Mouse (Mus musculus) hindbrain, embryonic 11.5 days (tissue): ENCODE data around the gene Tmem87b. TPM values are rescaled to one million over a fixed set of nuclear protein-coding genes. Genes with fewer than 3 reads are reported as not detected.

ENCODE experiments used
- ATAC-seq: fragments of 200-750 bp; cut with Nextera tagmentation; 2 replicates; pipeline ENCODE4 v1.8.0; 2017; ENCODE audit warnings: mild to moderate bottlenecking, moderate TSS enrichment, moderate library complexity; ENCODE audit not compliant: low FRiP score
- DNase-seq: peaks from one replicate; pipeline ENCODE4 v3.0.0-alpha.2; 2015; ENCODE audit warnings: low spot score
- H3K27ac ChIP-seq: fragments of 300-500 bp; sonication (generic); 2 replicates; pipeline ENCODE4 v1.5.1; 2014; ENCODE audit warnings: mild to moderate bottlenecking, low read depth, low read length
- H3K27me3 ChIP-seq: fragments of 300-500 bp; sonication (generic); 2 replicates; pipeline ENCODE4 v1.6.1; 2014; ENCODE audit warnings: mild to moderate bottlenecking, low read length, moderate library complexity, mixed read lengths; ENCODE audit not compliant: control insufficient read depth, insufficient read depth
- H3K36me3 ChIP-seq: fragments of 300-500 bp; sonication (generic); 2 replicates; pipeline ENCODE4 v1.6.1; 2014; ENCODE audit warnings: mild to moderate bottlenecking, low read length, moderate library complexity, mixed read lengths; ENCODE audit not compliant: control insufficient read depth, insufficient read depth
- H3K4me1 ChIP-seq: fragments of 300-500 bp; sonication (generic); replicated peaks from 2 replicates; pipeline ENCODE4 v1.6.1; 2014; ENCODE audit warnings: low read length, mixed read lengths; ENCODE audit not compliant: control insufficient read depth, insufficient read depth
- H3K4me2 ChIP-seq: fragments of 300-500 bp; sonication (generic); replicated peaks from 2 replicates; pipeline ENCODE4 v1.6.1; 2014; ENCODE audit warnings: mild to moderate bottlenecking, low read depth, low read length
- H3K4me3 ChIP-seq: fragments of 300-500 bp; sonication (generic); 2 replicates; pipeline ENCODE4 v1.5.1; 2014; ENCODE audit warnings: low read depth, low read length
- H3K9ac ChIP-seq: fragments of 300-500 bp; sonication (generic); 2 replicates; pipeline ENCODE4 v1.6.1; 2014; ENCODE audit warnings: low read depth, low read length
- H3K9me3 ChIP-seq: fragments of 300-500 bp; sonication (generic); 2 replicates; pipeline ENCODE4 v1.6.1; 2016; ENCODE audit warnings: low read length; ENCODE audit not compliant: control insufficient read depth
- WGBS: fragments of 180-500 bp; shearing (Covaris S2); extraction: QIAGEN DNeasy Blood & Tissue Kit; methylation state at CpG from one replicate; pipeline ENCODE4 v1.1.7; 2014; 5-methylcytosine and 5-hydroxymethylcytosine counted together
- polyA plus RNA-seq: library from polyadenylated mRNA; unstranded; fragments of >200 nt; fragmentation: Nextera tagmentation; extraction: Ambion mirVana; gene quantifications from 2 replicates; pipeline ENCODE4 v1.2.1, GENCODE M21; 2014

Gene Tmem87b
- polyA plus RNA-seq, 1 experiment from 2014 or later = 33.6 TPM

DNA sequence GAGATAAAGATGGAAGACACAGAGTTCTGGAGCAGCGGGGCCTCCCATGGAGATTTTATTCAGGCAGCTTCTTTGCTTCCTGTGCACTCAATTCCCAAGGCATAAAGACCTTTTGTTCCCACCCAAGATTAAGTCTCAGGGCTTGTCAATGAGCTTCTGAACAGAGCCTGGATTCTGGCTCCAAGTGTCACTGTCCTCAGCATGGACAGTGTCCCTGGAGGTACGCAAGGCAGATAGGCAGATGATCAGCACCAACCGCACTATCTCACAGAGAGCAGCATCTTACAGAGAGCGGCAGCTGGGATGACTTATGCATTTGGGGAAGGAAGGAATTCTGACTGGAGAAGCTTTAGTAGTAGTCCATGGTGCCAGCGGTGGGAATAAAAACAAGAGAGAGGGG lies 31.6 kb upstream of the Tmem87b start:
- ATAC-seq (no peak), DNase-seq (no peak)
- no peaks in the 10 kb centered on the region for H3K36me3 ChIP-seq
- H3K27me3 ChIP-seq = no peaks in the 10 kb centered on the region
- H3K27ac ChIP-seq = no peak overlapping the region
- no peak overlapping the region for H3K4me3 ChIP-seq
- WGBS = 56% methylated on average over 5 of the region's 5 CpGs
- no peaks in the 10 kb centered on the region for H3K9me3 ChIP-seq
- no peaks in the 10 kb centered on the region for H3K4me1 ChIP-seq
- H3K4me2 ChIP-seq = no peak overlapping the region
- H3K9ac ChIP-seq = no peak overlapping the region

DNA sequence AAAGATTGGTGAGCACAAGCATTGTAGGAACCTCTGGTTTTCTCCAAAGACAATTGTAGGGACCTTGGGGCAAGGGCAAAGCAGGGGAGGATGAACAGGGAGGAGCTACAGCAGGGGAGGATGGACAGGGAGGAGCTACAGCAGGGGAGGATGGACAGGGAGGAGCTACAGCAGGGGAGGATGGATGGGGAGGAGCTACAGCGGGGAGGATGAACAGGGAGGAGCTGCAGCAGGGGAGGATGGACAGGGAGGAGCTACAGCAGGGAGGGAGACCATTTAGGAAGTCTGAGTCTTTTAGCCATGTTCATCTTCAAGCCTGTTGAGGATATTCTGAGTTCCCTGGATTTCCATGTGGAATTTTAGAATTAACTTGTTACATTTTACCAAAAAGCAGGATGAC lies 31.1 kb upstream of the Tmem87b start:
- no peak overlapping the region for H3K4me3 ChIP-seq
- H3K36me3 ChIP-seq = no peaks in the 10 kb centered on the region
- H3K27me3 ChIP-seq = no peaks in the 10 kb centered on the region
- no peaks in the 10 kb centered on the region for H3K4me1 ChIP-seq
- no peaks in the 10 kb centered on the region for H3K9me3 ChIP-seq
- 74% methylated on average over 1 of the region's 1 CpGs for WGBS
- ATAC-seq (no peak), DNase-seq (no peak)
- H3K9ac ChIP-seq = no peak overlapping the region
- H3K27ac ChIP-seq = no peak overlapping the region
- H3K4me2 ChIP-seq = no peak overlapping the region

- no peak for ATAC-seq
- no peak for DNase-seq
- 88% methylated on average over 3 of the region's 3 CpGs for WGBS
These were observed 30.1 kb upstream of the Tmem87b start for GRCm38 (mm10) chr2:128787805-128788204.

GRCm38 (mm10) chr2:128790875-128791614 lies 26.9 kb upstream of the Tmem87b start:
- H3K4me1 ChIP-seq = no peaks in the 10 kb centered on the region
- no peak overlapping the region for H3K9ac ChIP-seq
- no peaks in the 10 kb centered on the region for H3K9me3 ChIP-seq
- no peak overlapping the region for H3K27ac ChIP-seq
- DNase-seq (no peak), ATAC-seq (no peak)
- H3K36me3 ChIP-seq = no peaks in the 10 kb centered on the region
- H3K4me3 ChIP-seq = no peak overlapping the region
- 92% methylated on average over 11 of the region's 11 CpGs for WGBS
- H3K27me3 ChIP-seq = no peaks in the 10 kb centered on the region
- no peak overlapping the region for H3K4me2 ChIP-seq

More at GRCm38 (mm10) chr2:128787805-128788204, 30.1 kb upstream of the Tmem87b start:
- Histone ChIP-seq H3K4me1 (no peaks in the 10 kb centered on the region), H3K4me2 (no peak overlapping the region), H3K4me3 (no peak overlapping the region), H3K9ac (no peak overlapping the region), H3K9me3 (no peaks in the 10 kb centered on the region), H3K27ac (no peak overlapping the region), H3K36me3 (no peaks in the 10 kb centered on the region), H3K27me3 (no peaks in the 10 kb centered on the region)

DNA sequence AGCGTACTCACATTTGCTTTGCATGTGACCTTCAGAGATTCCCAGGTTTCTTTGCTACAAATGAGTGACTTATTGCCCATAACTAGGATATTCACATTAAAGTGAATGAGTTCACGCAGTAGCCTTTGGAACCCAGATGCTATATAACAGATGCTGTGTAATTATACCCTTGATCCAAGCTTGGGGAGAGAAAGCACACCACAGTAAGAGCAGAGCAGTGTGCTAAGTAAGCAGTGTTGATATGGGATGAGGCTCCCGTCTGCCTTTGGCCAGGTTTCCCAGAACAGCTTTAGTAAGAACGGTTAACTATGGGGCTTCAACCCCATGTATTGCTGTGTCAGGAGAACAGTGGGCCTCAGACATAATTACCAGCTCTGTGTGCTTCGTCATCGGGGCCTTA lies 24.0 kb upstream of the Tmem87b start:
- 66% methylated on average over 6 of the region's 6 CpGs for WGBS
- H3K9ac ChIP-seq = no peak overlapping the region
- no peaks in the 10 kb centered on the region for H3K9me3 ChIP-seq
- no peak overlapping the region for H3K27ac ChIP-seq
- no peaks in the 10 kb centered on the region for H3K4me1 ChIP-seq
- no peaks in the 10 kb centered on the region for H3K27me3 ChIP-seq
- H3K4me3 ChIP-seq = no peak overlapping the region
- DNase-seq (no peak), ATAC-seq (no peak)
- no peaks in the 10 kb centered on the region for H3K36me3 ChIP-seq
- H3K4me2 ChIP-seq = no peak overlapping the region

DNA sequence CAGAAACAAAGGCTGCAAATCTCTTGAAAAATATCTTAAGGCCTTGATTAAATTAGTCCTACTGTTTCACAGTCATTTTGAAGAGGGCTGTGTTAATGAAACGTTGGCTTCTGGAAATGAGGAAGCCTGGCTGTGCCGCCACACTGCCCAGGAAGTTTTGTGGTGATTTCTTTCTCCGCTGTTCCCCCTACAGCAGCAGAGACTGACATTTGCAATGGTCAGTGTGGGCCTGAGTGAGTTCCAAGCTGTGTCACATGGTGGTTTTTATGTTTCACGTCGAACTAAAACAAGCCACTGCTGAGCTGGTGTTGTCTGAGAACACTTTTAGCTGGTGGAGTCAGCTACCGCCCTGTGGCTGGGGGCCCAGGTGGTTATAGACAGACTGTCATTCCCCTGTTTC lies 21.5 kb upstream of the Tmem87b start:
- 76% methylated on average over 6 of the region's 6 CpGs for WGBS
- Histone ChIP-seq H3K4me2 (no peak overlapping the region), H3K27ac (no peak overlapping the region), H3K27me3 (no peaks in the 10 kb centered on the region), H3K4me3 (no peak overlapping the region), H3K9me3 (no peaks in the 10 kb centered on the region), H3K4me1 (no peaks in the 10 kb centered on the region), H3K9ac (no peak overlapping the region), H3K36me3 (no peaks in the 10 kb centered on the region)
- ATAC-seq (no peak), DNase-seq (no peak)

DNA sequence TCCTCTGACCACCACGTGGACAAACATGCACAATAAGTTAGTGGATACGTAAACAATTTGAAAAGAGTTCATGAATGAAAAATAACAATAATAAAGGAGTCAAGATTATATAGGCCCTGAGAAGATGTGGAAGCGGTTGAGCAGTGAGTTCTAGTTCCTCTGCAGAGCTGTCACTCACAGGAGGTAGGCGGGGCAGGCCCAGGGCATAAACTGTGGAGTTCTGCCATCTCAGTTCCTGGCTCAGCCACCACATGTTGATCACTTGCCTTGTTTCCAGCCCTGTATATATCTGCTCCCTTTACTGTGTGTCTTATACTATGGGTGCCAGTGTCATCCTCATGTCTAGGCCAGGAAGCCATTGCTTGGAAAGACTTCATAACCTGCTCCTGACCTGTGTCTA lies 14.5 kb upstream of the Tmem87b start:
- Histone ChIP-seq H3K4me3 (no peak overlapping the region), H3K36me3 (no peaks in the 10 kb centered on the region), H3K9ac (no peak overlapping the region), H3K4me1 (no peaks in the 10 kb centered on the region), H3K27me3 (no peaks in the 10 kb centered on the region), H3K9me3 (no peaks in the 10 kb centered on the region), H3K27ac (no peak overlapping the region), H3K4me2 (no peak overlapping the region)
- 90% methylated on average over 4 of the region's 4 CpGs for WGBS
- DNase-seq (no peak), ATAC-seq (no peak)

DNA sequence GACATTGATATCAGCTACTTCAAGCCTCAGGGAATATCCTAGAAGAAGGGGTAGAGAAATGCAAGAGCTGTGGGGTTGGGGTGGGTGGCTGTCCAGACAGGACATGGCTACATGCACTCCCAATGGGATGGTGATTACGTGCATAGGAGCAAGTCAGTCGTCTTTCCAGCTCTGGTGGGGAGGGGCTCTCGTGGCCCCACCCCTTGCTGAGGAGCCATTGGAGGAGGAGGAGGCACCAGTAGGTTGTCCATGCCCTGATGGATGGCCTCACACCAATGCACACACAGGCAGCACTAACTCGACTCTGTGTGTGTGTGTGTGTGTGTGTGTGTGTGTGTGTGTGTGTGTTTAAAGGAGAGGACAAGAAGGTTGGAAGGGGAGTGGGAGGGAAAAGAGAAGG lies 12.6 kb upstream of the Tmem87b start:
- no peaks in the 10 kb centered on the region for H3K4me1 ChIP-seq
- ATAC-seq (no peak), DNase-seq (no peak)
- H3K9me3 ChIP-seq = no peaks in the 10 kb centered on the region
- H3K9ac ChIP-seq = no peak overlapping the region
- H3K4me2 ChIP-seq = no peak overlapping the region
- 75% methylated on average over 4 of the region's 4 CpGs for WGBS
- no peaks in the 10 kb centered on the region for H3K27me3 ChIP-seq
- no peak overlapping the region for H3K27ac ChIP-seq
- H3K36me3 ChIP-seq = no peaks in the 10 kb centered on the region
- H3K4me3 ChIP-seq = no peak overlapping the region

DNA sequence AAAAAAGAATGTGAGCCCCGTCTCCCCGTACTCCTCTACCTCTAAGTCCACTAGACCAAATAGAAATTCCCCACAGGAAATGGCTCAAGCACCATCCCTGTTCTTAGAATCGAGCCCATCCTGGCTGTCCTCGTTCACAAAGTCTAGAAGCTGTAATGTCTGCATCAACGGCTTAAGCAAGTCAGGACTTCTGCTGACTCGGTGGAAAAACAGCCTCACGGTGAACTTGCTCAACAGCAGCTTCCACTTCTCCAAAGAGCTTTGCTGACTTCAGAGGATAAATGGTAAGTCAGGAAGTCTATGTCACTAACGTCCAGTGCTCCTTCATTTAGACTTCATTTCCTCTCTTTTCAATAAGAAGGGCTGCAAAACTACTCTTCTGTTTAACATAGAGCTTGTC lies 11.4 kb upstream of the Tmem87b start:
- Histone ChIP-seq H3K4me3 (no peak overlapping the region), H3K27ac (no peak overlapping the region), H3K4me1 (no peaks in the 10 kb centered on the region), H3K9ac (no peak overlapping the region), H3K9me3 (no peaks in the 10 kb centered on the region), H3K27me3 (no peaks in the 10 kb centered on the region), H3K36me3 (no peaks in the 10 kb centered on the region), H3K4me2 (no peak overlapping the region)
- 81% methylated on average over 8 of the region's 8 CpGs for WGBS
- ATAC-seq = no peak
- no peak for DNase-seq
